Mouse (Mus musculus) layer of hippocampus, adult 11-12 months (tissue): ENCODE measurements around the gene Olfr531.

ENCODE experiments used
- DNase-seq: peaks from one replicate; pipeline ENCODE4 v3.0.0; 2022; ENCODE audit warnings: low spot score

Gene Olfr531

GRCm38 (mm10) chr7:140402818-140403217 lies at the start of gene Olfr531:
Olfr531 (minus strand) TSS chr7:140402918.
- no peak for DNase-seq

- DNase-seq = no peak
These were observed 40.4 kb upstream of the Olfr531 start for GRCm38 (mm10) chr7:140443141-140443540.

GRCm38 (mm10) chr7:140421539-140421938 lies 18.8 kb upstream of the Olfr531 start, which contains the start of gene Olfr532:
Olfr532 (minus strand) TSS chr7:140421639.
- DNase-seq = no peak

GRCm38 (mm10) chr7:140376911-140377310 lies 25.8 kb downstream of the Olfr531 start:
- no peak for DNase-seq

- DNase-seq = no peak
These were observed 26.5 kb downstream of the Olfr531 start, which contains the start of gene Olfr530 for GRCm38 (mm10) chr7:140376231-140376630. Olfr530 (minus strand) TSS chr7:140376331.

- no peak for DNase-seq
These were observed 28.4 kb downstream of the Olfr531 start for GRCm38 (mm10) chr7:140374300-140374699.

GRCm38 (mm10) chr7:140361571-140361970 lies 41.1 kb downstream of the Olfr531 start, which contains the start of gene Olfr60:
Olfr60 (minus strand) TSS chr7:140361671.
- no peak for DNase-seq
